Mouse (Mus musculus) megakaryocyte-erythroid progenitor cell, adult 5-6 weeks (primary cell): ENCODE measurements around the gene Slc30a10. TPM values are rescaled to one million over a fixed set of nuclear protein-coding genes. Genes with fewer than 3 reads are reported as not detected.
A peak's percentile ranks its signal among the peaks of the same experiment; 100 is the strongest.

Source experiments
- ATAC-seq: replicated peaks from 2 replicates; pipeline ENCODE4 v1.8.0; 2016; ENCODE audit warnings: mild to moderate bottlenecking, inconsistent platforms; ENCODE audit not compliant: severe bottlenecking, poor library complexity, low FRiP score, low TSS enrichment
- total RNA-seq, 2 experiments: library from RNA; stranded (forward) in 1 of 2; stranded (reverse) in 1 of 2; fragments of 200-1000, 215-1000 nt in 1 of 2; fragments of >200 nt in 1 of 2; fragmentation: Nextera tagmentation in 1 of 2; gene quantifications; 2 replicates each; pipeline ENCODE4 v1.2.3; 2014 to 2017

Gene Slc30a10
- total RNA-seq, 2 experiments from 2014 or later: 1.1 to 1.7 TPM

GRCm38 (mm10) chr1:185456327-185456726 lies 1.7 kb downstream of the Slc30a10 start:
- ATAC-seq: no peak

DNA sequence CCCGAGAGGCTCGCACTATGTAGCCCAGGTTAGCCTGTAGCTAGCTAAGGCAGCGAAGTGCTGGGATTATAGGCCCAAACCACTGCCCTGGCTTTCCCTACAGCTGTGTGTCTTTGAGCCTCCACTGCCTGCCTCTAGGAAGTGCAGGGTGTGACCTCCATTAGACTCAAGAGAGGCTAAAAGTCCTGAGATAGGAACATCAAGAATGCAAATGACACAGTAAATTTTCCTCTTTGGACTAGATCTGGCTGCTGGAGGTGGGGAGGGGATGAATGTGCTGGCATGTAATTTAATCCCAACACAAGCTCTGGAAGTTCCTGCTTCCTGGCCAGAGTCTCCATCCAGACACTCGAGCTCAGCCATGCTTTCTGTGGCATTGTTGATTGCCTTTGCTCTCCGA lies 5.4 kb downstream of the Slc30a10 start:
- ATAC-seq: no peak

DNA sequence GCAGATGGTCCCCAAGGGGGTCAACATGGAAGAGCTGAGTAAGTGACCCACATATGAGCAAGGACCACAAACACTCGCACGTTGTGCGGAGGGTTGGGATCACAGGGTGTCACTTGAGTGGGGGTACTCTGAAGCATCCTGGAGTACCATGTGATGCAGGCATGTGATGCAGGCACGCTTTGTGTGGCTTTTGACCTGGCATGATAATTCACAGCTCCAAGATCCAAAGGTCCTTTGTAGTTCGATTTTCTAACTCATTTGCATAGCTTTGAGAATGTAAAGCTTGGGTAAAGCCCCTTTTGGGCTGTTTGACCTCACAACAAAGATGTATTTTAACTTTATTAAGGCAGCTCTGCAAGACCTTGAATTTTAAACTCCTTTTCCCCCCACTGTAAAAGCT lies 8.2 kb downstream of the Slc30a10 start:
- no peak for ATAC-seq

DNA sequence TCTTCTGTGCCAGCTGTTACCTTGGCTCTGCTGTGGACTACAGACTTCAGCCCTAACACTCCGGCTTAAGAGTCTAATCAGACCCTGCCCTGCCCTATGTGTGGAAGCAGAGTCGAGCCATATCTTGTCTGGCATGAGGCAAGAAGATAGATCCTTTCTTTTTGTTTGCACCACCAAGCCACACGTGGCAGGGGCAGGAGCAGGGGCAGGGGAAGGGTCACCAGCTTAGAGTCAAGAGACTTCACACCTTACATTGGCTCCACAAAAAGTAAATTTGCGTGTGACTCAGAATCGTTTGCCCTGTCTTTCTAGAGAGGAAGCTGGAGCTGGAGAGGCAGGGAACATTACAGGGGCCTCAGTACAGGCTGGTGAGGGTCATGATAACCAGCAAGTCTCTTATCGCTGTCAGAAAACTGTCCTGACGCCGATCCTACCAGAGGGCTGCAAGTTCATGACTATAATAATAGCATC lies 14.9 kb downstream of the Slc30a10 start:
- ATAC-seq: peak; percentile 78

- ATAC-seq: peak; percentile 86
Observed at GRCm38 (mm10) chr1:185472025-185472720, 17.5 kb downstream of the Slc30a10 start.

DNA sequence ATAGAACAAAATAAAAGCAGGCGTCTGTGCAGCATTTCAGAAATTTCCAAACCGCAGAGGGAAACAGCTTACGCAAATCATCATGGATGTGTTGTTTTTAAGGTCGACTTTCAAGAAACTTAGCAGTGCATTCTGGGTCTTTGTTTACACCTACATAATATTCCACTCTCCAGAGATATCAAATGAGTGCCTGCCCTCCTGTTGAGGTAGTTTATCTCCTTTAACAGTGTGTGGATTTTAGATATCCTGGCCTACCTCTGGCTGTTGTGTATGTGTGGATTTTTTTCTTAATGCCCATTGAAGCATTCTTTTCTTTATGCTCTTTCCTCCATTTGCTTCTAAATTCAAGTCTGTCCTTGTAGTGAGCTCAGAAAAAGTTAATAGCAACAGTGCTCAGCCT lies 18.1 kb downstream of the Slc30a10 start:
- no peak for ATAC-seq

DNA sequence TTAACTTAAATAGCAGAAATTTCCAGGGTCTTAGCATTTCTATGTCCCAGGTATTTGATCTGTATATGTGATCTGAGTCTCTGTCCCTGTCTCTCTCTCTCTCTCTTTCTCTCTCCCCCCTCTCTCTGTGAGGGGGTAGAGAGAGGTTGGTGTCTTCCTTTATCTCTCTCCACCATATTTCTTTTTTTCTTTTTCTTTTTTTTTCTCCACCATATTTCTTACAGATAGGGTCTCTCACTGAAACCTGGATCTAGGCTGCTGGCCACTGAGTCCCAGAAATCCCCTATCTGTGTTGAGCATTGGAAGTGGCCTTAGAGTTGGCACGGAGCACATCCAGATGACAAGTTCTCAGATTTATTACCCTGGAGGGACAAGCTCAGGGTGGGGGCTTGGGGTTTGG lies 18.8 kb downstream of the Slc30a10 start:
- no peak for ATAC-seq

DNA sequence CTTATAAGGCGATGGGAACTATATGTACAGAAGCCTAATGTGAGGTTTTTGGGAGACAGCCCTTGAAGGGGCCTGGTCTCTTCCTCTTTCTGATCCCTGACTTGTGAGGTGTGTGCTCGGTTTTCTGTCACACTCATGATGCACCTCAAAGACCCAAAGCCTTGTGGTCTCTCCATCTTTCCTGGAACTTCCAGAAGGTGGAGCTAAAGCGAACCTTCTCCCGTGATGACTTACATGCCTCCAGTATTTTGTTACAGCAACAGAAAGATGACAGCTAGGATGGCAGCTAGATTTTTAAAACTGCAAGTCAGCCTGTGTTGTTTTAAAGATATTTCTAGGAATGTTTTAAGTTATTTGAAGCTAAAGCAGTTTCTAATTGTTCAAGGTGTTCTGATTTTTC lies 25.2 kb downstream of the Slc30a10 start:
- ATAC-seq: no peak

- no peak for ATAC-seq
Observed at GRCm38 (mm10) chr1:185482001-185482761, 27.5 kb downstream of the Slc30a10 start.

GRCm38 (mm10) chr1:185482762-185483161 lies 28.1 kb downstream of the Slc30a10 start:
- no peak for ATAC-seq

DNA sequence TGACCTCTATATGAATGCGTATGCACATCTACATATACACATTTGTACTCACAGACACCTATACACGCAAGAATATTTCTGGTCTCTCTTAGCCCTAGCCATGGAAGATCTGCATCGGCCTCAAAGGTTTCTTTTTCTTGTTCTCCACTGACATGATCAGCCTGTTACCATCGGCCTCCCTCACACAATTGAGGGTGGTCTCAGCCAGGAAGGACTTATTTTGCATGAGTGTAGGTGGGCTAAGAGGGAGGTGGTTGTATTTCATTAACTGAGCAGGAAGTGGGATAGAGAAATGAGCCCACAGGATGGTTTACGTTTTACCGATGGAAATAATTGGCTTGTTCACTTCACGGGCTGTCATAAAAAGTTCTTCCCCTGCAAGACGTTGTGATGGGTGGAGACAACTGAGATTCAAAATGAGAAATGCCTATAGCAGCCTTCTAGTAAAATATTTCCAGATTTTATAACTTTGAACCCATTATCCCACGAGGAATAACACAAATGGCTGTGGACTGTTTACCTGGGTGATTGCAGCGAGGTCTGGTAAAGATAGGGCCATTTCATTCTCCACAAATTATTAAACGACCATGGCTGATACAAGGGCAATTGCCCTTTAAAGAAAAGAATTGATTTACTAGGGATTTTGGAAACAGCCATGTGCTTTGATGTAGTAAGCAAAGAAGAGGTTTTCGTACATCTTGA lies 28.9 kb downstream of the Slc30a10 start:
- ATAC-seq: no peak

DNA sequence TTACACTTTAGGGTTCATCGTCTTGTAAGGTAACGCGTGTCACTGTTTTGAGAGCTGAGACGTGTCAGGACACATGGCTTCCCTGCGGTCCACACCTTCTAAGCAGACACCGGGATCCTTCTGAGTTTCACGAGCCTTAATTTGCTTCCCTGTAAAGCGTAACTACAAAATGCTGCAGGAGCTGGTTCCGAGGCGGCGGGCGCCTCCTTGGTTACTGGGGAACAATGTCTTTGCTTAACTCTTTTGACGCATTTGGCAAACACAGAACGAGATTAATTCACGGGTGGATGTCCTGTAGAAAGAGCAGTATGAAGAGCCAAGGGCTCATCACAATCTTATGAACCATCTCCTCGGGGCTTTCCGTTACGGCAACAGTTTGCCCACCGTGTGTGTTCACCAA lies 29.6 kb downstream of the Slc30a10 start:
- ATAC-seq: no peak

GRCm38 (mm10) chr1:185489893-185490292 lies 35.2 kb downstream of the Slc30a10 start:
- ATAC-seq: no peak

GRCm38 (mm10) chr1:185490603-185491002 lies 36.0 kb downstream of the Slc30a10 start:
- no peak for ATAC-seq

DNA sequence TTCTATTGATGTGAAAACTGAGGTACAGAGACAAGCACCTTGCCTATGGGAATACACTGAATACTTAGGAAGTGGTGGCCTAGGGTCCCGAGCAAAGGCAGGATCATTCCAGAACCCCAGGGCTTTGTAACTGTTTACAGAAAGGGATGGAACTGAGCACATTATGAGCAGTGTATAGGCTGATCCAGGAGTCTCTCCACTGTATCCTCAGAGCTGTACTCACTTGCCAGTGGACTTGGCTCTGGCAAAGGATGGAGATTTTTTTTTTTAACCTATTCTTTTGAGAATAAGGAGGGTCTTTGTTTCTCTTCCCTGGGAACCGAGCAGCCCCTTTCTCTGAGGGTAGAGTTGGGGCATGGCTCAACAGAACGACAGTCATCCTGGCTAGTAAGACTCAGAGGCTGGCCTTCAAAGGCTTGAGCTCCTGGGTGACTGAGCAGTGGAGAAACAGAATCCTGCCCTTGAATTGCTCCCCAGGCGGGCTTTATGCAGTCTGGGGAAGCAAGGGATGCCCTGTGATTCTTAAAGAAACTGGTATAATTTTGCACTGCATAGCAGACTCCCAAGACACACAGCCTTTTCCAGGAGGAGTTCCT lies 38.9 kb downstream of the Slc30a10 start:
- no peak for ATAC-seq

DNA sequence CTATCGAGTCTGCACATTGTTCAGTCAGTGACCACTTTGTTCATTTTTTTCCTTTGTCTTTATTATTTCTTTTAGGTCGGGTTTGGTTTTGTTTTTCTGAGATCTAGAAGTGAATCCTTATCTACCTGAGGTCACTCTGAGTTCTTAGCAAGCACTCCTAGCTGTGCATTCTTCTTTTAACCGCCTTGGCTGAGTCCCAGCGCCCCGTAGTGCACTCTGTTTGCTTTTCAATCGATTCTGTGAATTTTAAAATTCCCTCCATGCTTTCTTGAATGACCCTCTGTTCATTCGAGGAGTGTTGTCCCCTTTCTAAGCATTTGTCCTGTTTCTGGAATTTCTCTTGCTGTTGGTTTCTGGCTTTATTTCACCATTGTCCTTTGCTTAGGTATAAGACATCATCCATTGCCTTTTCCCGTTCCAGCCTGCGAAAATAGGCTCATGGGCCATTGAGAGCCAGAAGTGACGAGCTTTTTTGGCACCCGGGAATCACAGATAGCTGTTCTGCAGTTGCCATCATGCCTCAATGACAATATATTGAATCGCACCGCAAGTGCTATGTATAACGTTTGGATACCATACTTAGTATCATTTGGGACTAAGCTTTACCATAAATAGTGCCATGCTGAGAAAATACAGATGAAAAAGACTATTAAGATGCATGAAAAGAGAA lies 42.3 kb downstream of the Slc30a10 start:
- ATAC-seq: no peak

DNA sequence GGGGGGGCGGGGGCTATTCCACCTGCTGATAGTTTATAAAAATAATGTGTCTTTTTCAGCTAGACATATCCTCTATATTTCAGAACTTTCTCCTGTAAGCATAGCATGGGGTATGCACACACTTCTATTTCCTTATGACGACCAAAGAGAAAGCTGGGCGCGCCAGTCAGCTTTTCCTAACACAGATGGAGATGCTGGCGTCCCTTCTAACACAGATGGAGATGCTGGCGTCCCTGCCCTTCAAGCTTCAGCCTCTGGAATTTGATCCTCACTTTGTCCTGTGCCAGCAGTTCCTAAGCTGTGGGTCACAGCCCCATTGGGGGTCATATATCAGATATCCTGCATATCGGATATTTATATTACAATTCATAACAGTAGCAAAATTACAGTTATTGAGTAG lies 46.0 kb downstream of the Slc30a10 start:
- no peak for ATAC-seq

- peak; percentile 72 for ATAC-seq
Observed at GRCm38 (mm10) chr1:185501801-185502340, 47.2 kb downstream of the Slc30a10 start.

- no peak for ATAC-seq
Observed at GRCm38 (mm10) chr1:185502550-185502949, 47.9 kb downstream of the Slc30a10 start.
